Mouse (Mus musculus) limb, embryonic 14.5 days (tissue): ENCODE measurements around the gene Pgm2. TPM values are rescaled to one million over a fixed set of nuclear protein-coding genes. Genes with fewer than 3 reads are reported as not detected.
A peak's percentile ranks its signal among the peaks of the same experiment; 100 is the strongest.

Experiments
- ATAC-seq: fragments of 200-750 bp; cut with Nextera tagmentation; 2 replicates; pipeline ENCODE4 v1.8.0; 2017; ENCODE audit warnings: low read depth, moderate number of reproducible peaks, moderate TSS enrichment; ENCODE audit not compliant: low FRiP score
- DNase-seq: peaks from one replicate; pipeline ENCODE4 v3.0.0-alpha.2; 2015; ENCODE audit warnings: low spot score
- H3K27ac ChIP-seq: fragments of 300-500 bp; sonication (generic); replicated peaks from 2 replicates; pipeline ENCODE4 v1.5.1; 2014; ENCODE audit warnings: low read depth, mild to moderate bottlenecking, low read length, moderate library complexity, mixed read lengths
- H3K27me3 ChIP-seq: fragments of 300-500 bp; sonication (generic); 2 replicates; pipeline ENCODE4 v1.6.1; 2014; ENCODE audit warnings: low read length, mixed read lengths; ENCODE audit not compliant: control insufficient read depth, insufficient read depth
- H3K36me3 ChIP-seq: fragments of 300-500 bp; sonication (generic); 2 replicates; pipeline ENCODE4 v1.6.1; 2014; ENCODE audit warnings: mild to moderate bottlenecking, low read length, moderate library complexity, mixed read lengths; ENCODE audit not compliant: control insufficient read depth, insufficient read depth
- H3K4me1 ChIP-seq: fragments of 300-500 bp; sonication (generic); 2 replicates; pipeline ENCODE4 v1.6.1; 2014; ENCODE audit warnings: antibody characterized with exemption, low read length, mixed read lengths; ENCODE audit not compliant: control insufficient read depth, insufficient read depth
- H3K4me2 ChIP-seq: fragments of 300-500 bp; sonication (generic); replicated peaks from 2 replicates; pipeline ENCODE4 v1.6.1; 2014; ENCODE audit warnings: low read depth, mild to moderate bottlenecking, low read length, moderate library complexity; ENCODE audit not compliant: severe bottlenecking
- H3K4me3 ChIP-seq: fragments of 300-500 bp; sonication (generic); replicated peaks from 2 replicates; pipeline ENCODE4 v1.5.1; 2014; ENCODE audit warnings: low read length
- H3K9ac ChIP-seq: fragments of 300-500 bp; sonication (generic); 2 replicates; pipeline ENCODE4 v1.6.1; 2014; ENCODE audit warnings: mild to moderate bottlenecking, low read depth, low read length, moderate library complexity; ENCODE audit not compliant: severe bottlenecking
- H3K9me3 ChIP-seq: fragments of 300-500 bp; sonication (generic); 2 replicates; pipeline ENCODE4 v1.6.1; 2016; ENCODE audit warnings: low read length; ENCODE audit not compliant: control insufficient read depth
- POLR2A ChIP-seq: fragments of 200-500 bp; IDR thresholded peaks from 2 replicates; pipeline ENCODE4 v1.8.0; 2012; ENCODE audit warnings: inconsistent platforms, mild to moderate bottlenecking, moderate library complexity, borderline replicate concordance; ENCODE audit not compliant: insufficient read depth, insufficient read length; ENCODE audit errors: extremely low read depth
- WGBS: fragments of 180-500 bp; shearing (Covaris S2); extraction: QIAGEN DNeasy Blood & Tissue Kit; methylation state at CpG from one replicate; pipeline ENCODE4 v1.1.7; 2014; 5-methylcytosine and 5-hydroxymethylcytosine counted together
- polyA plus RNA-seq, 2 experiments: library from polyadenylated mRNA; depleted of rRNA in 1 of 2; stranded (reverse) in 1 of 2; unstranded in 1 of 2; fragments of >200 nt; fragmentation: Nextera tagmentation in 1 of 2; extraction: Ambion mirVana in 1 of 2; gene quantifications; 2 replicates each; pipeline versions ENCODE4 v1.2.1 to v1.2.3; 2012 to 2014

The Pgm2 gene
- polyA plus RNA-seq, 2 experiments, result 26.4 to 26.5 TPM

DNA sequence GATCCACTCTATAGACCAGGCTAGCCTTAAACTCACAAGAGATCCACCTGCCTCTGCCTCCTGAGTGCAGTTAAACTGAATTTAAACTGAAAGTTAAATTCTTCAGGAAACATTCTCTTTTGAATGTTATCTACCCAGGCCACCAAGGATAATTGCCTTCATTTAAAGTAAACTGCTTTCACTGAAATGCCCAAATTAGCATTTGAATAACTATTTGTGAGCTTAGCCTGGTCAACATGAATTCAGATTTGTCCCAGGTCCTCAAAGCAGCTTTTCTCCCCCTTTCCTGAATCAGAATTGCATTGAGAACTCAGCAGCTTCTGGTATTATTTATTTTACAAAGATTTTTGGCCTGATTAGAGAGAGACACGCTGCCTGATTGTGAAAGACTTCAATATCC is 24.4 kb downstream of the Pgm2 start:
- ATAC-seq, result no peak
- Histone ChIP-seq H3K36me3 (peaks cover 43% of the 10 kb centered on the region), H3K4me1 (no peaks in the 10 kb centered on the region), H3K27ac (no peak overlapping the region), H3K27me3 (no peaks in the 10 kb centered on the region), H3K9me3 (no peaks in the 10 kb centered on the region), H3K9ac (no peak overlapping the region), H3K4me3 (no peak overlapping the region), H3K4me2 (no peak overlapping the region)
- TF ChIP-seq POLR2A, result no peak
- DNase-seq, result no peak
- WGBS, result 94% methylated on average over 1 of the region's 1 CpGs

DNA sequence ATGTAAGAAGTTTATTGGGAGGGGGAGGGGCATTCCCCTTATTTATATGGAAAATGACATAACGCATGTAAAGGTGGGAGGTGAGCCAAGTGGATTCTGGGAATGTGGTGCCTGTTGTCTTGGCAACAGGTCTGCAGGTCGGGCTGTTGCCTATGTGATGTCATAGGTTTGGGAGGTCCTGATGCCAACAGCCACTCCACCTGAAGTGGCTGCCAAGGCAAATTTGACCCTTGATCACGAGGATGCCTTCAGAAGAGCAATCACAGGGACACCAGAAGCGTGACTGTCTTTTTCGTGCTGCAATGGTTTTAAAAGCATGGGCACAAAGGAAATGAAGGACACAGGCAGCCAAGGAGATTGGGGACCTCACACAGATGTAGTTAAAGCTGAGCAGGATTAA is 33.0 kb downstream of the Pgm2 start:
- Histone ChIP-seq H3K4me1 (no peaks in the 10 kb centered on the region), H3K4me3 (no peak overlapping the region), H3K27me3 (no peaks in the 10 kb centered on the region), H3K9me3 (no peaks in the 10 kb centered on the region), H3K4me2 (no peak overlapping the region), H3K27ac (no peak overlapping the region; the same call in 1 of the 2 replicates), H3K36me3 (peaks cover 6% of the 10 kb centered on the region; the same call in 1 of the 2 replicates), H3K9ac (no peak overlapping the region)
- 0 out of 2 replicates have a peak, but pooled peaks have one; percentile 41 for ATAC-seq
- DNase-seq, result peak; percentile 40
- 53% methylated on average over 5 of the region's 5 CpGs for WGBS
- TF ChIP-seq POLR2A, result no peak

DNA sequence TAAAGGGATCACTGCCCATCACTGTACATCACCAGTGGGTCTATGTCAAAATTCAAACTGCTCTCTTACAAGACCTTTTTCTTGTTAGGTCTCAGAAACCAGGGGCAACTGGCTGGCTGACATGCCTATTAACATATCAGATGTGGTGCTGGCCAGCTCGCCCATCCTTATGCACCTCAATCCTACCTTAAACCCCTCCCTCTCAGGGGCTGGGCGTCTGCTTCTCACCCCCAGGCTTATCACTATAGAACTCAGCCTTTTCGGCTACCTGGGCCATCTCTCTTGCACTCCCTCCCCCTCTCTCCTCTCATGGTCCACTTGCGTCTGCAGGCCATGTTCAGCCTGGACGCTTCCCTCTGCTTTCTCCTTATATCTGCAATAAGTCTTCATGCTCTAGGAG is 38.8 kb downstream of the Pgm2 start:
- no peak overlapping the region for H3K27ac ChIP-seq
- DNase-seq, result no peak
- H3K4me1 ChIP-seq, result no peaks in the 10 kb centered on the region
- ATAC-seq, result no peak
- no peaks in the 10 kb centered on the region for H3K27me3 ChIP-seq
- TF ChIP-seq POLR2A, result no peak
- H3K9ac ChIP-seq, result no peak overlapping the region
- WGBS, result 63% methylated on average over 5 of the region's 5 CpGs
- H3K9me3 ChIP-seq, result no peaks in the 10 kb centered on the region
- peaks cover 6% of the 10 kb centered on the region; the same call in 1 of the 2 replicates for H3K36me3 ChIP-seq
- H3K4me3 ChIP-seq, result no peak overlapping the region
- H3K4me2 ChIP-seq, result no peak overlapping the region

DNA sequence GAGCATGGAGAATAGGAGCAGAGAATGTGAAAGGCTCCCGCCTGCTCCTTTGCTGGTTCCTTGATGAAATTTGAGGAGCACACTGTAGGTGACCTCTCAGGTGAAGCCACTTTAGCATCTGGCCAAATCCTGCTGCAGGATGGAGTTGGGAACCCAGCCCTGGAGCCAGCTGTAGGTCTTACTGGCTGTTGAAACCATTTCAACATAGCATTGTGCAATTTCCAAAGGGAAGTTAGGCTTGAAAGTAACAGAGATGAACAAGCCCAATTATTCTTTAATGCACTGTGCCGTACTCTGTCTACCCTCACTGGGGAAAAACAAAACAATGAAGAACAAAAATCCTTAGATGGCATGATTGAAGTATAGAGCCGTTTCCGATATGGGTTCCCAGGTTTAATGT is 41.2 kb downstream of the Pgm2 start:
- H3K27ac ChIP-seq, result no peak overlapping the region
- H3K4me2 ChIP-seq, result no peak overlapping the region
- no peak overlapping the region for H3K4me3 ChIP-seq
- H3K4me1 ChIP-seq, result no peaks in the 10 kb centered on the region
- no peaks in the 10 kb centered on the region; the same call in 1 of the 2 replicates for H3K36me3 ChIP-seq
- WGBS, result 89% methylated on average over 4 of the region's 4 CpGs
- H3K9ac ChIP-seq, result no peak overlapping the region
- H3K27me3 ChIP-seq, result no peaks in the 10 kb centered on the region
- no peaks in the 10 kb centered on the region for H3K9me3 ChIP-seq
- DNase-seq, result no peak
- no peak for ATAC-seq
- TF ChIP-seq POLR2A, result no peak

DNA sequence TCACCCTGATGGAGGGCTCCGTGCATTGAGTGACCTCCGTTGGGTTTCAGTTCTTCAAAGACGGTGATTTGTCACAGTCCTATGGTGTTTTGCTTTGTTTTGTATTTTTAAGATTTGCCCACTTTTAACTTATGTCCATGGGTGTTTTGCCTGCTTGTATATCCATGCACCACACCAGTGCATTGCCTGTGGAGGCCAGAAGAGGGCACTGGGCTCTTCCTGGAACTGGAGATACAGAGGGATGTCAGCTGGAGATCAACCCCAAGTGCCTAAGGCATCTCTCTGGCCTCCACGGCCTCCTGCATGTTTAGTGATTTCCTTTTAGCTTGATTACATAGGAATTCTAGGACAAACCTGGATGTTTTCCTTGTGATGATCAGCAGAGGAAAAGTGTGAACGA is 43.6 kb downstream of the Pgm2 start:
- Histone ChIP-seq H3K27me3 (no peaks in the 10 kb centered on the region), H3K4me1 (no peaks in the 10 kb centered on the region), H3K9ac (no peak overlapping the region), H3K4me2 (no peak overlapping the region), H3K4me3 (no peak overlapping the region), H3K9me3 (no peaks in the 10 kb centered on the region), H3K27ac (no peak overlapping the region), H3K36me3 (no peaks in the 10 kb centered on the region)
- DNase-seq (no peak), ATAC-seq (no peak)
- no peak for TF ChIP-seq POLR2A
- 69% methylated on average over 5 of the region's 5 CpGs for WGBS

DNA sequence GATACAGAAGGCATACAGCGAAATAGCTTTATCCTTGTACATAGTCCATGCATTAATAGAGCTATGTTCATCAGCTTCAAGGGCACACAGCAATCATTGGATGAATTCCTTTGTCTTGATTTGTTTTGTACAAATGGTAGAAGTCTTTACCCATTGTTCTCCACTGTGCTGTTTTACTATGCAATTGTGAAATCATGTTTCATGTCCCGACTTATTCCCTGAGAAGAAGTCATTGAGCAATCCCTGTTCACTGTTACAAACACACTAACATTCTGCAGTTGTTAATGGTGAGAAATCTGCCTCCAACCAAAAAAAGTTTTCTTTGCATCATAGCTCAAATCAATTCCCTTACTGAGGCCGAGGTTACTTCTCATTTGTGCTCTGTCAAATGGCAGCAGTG is 47.5 kb downstream of the Pgm2 start:
- DNase-seq (no peak), ATAC-seq (no peak)
- WGBS, result 87% methylated on average over 3 of the region's 3 CpGs
- TF ChIP-seq POLR2A, result no peak
- no peaks in the 10 kb centered on the region for H3K27me3 ChIP-seq
- H3K9me3 ChIP-seq, result no peaks in the 10 kb centered on the region
- H3K4me2 ChIP-seq, result no peak overlapping the region
- H3K4me3 ChIP-seq, result no peak overlapping the region
- H3K27ac ChIP-seq, result no peak overlapping the region
- H3K36me3 ChIP-seq, result no peaks in the 10 kb centered on the region
- no peaks in the 10 kb centered on the region for H3K4me1 ChIP-seq
- H3K9ac ChIP-seq, result no peak overlapping the region
